Mouse (Mus musculus): ENCODE data around the gene Unc79. TPM values are rescaled to one million over a fixed set of nuclear protein-coding genes. Genes with fewer than 3 reads are reported as not detected.

Gene Unc79
- total RNA-seq, 2 experiments from 2014 or later: 0.09 TPM; not detected in 1

DNA sequence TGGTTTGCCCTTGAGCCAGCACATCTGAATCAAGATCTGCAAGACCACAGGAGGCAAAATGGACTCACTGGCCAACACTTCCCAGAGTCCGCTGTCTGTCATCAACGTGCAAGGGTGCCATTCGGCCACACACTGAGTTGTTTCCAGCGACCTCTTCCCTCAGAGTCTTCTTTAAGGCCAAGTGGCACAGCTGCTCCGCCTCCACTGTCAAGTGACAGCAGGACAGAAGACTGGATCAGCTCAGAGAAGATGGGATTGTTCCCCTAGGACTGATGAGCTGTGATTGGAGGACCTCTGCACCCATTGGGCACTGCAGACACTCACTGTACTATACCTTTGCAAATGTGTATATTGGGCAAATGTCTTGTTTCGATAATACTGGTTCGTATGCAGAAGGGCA, 238.4 kb downstream of the Unc79 start:
- ATAC-seq (replicated peaks; ENCODE audit: low FRiP score, poor library complexity, severe bottlenecking): no peak

GRCm38 (mm10) chr12:103188223-103188622, 239.6 kb downstream of the Unc79 start:
- no peak for ATAC-seq (replicated peaks; ENCODE audit: low FRiP score, poor library complexity, severe bottlenecking)

GRCm38 (mm10) chr12:103189771-103190170, 241.1 kb downstream of the Unc79 start:
- ATAC-seq (replicated peaks; ENCODE audit: low FRiP score, poor library complexity, severe bottlenecking): no peak

- ATAC-seq (replicated peaks; ENCODE audit: low FRiP score, poor library complexity, severe bottlenecking): no peak
These were observed 244.3 kb downstream of the Unc79 start for GRCm38 (mm10) chr12:103192996-103193395.

DNA sequence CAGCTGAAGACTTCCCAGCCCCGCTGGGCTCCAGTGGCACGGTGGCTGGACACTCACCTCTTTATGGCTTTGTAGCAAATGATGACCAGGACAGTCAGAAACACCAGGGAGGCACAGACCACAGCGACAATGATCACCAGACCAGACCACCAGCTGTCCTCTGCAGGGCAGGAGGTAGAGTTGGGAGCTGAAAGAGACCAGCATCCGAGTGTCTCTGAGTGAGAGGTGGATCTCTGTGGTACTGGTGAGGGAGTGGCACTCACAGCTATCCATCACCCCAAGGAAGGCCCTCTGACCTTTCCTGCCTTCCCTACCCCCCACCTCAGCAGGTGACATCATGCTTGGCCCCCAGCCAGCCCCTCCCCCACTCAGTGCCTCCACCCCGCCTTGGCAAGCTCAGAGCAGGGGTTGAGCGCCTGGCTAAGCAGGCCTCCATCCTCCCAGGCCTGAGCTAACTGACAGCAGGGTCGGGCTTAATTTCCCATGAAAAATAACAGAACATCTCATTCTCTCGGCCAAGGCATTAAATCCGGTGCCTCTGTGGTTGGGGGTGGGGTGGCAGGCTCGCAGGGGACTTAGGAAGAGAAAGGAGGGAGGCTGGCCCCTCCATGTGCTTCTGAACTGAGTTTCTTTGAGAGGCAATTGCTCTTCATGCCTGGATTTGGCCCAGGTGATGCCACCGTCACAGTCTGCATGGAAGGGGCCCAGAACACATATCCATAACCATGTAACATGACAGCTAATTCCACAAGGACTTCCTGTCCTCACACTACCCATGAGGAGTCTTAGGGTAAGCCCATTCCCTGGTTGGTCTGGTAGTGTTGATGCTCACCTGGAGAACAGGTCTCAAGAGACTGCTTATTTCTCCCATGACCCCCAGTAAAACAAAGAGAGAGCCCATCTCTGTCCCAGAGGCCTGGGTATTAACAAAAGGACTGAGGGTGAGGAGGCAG, 254.2 kb downstream of the Unc79 start:
- ATAC-seq (replicated peaks; ENCODE audit: low FRiP score, poor library complexity, severe bottlenecking): no peak

- no peak for ATAC-seq (replicated peaks; ENCODE audit: low FRiP score, poor library complexity, severe bottlenecking)
These were observed 256.9 kb downstream of the Unc79 start for GRCm38 (mm10) chr12:103205561-103205960.

GRCm38 (mm10) chr12:103209581-103209980, 260.9 kb downstream of the Unc79 start:
- ATAC-seq (replicated peaks; ENCODE audit: low FRiP score, poor library complexity, severe bottlenecking): no peak

DNA sequence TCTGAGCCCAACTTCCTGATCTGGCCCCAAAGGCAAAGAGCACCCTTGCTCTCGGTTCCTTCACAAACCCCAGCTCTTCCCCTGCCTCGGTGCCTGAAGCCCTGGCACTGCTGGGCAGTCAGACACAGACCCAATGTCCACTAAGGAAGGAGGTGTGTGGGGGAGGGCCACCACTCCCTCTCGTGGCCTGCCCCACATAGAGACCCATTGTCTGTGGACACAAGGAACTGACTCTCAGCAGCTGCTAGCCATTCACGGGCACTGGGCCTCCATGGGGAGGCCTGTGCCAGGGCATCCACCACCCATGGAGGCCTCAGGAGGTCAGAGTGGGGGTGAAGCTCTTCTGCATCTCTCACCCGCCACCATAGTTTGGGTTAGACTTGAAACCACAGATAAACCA, 262.4 kb downstream of the Unc79 start:
- no peak for ATAC-seq (replicated peaks; ENCODE audit: low FRiP score, poor library complexity, severe bottlenecking)

DNA sequence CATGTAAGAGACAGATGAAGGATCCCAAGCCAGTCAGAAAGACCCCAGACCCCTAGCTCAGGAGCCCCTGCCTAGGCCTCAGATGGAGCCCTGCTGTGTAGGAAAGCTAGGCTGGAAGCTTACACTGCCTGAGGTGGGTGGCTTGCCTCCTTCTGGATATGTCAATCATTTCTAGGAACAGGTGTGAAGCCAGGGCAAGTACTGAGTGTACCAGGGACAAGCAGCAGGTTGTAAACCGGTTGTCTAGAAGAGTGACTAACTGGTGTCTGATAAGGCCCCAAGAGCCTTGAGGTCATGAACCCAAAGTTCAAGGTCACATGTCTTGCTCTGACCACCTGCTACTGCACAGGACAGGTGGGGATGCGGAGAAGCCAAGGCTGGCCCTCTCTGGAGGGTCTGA, 264.9 kb downstream of the Unc79 start:
- ATAC-seq (replicated peaks; ENCODE audit: low FRiP score, poor library complexity, severe bottlenecking): no peak

- no peak for ATAC-seq (replicated peaks; ENCODE audit: low FRiP score, poor library complexity, severe bottlenecking)
These were observed 265.6 kb downstream of the Unc79 start for GRCm38 (mm10) chr12:103214270-103214669.

DNA sequence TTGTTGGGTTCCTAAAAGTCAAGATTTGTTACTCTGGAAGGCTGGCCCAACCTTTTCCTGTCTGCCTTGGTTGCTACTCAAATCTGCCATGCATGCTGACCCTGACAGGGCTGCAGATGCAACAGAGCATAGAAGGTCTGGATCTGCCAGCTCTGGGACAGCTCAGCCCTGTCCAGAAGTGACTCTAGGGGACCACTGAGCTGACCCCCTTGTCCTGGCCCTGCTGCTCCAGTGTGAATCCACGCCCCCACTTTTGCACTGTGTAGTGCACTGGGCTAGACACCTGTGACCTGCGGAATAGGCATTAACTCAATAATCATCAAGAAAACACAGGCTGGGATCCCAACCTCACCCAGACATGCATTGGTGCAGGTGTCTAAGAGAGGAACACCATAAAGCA, 266.1 kb downstream of the Unc79 start:
- no peak for ATAC-seq (replicated peaks; ENCODE audit: low FRiP score, poor library complexity, severe bottlenecking)

DNA sequence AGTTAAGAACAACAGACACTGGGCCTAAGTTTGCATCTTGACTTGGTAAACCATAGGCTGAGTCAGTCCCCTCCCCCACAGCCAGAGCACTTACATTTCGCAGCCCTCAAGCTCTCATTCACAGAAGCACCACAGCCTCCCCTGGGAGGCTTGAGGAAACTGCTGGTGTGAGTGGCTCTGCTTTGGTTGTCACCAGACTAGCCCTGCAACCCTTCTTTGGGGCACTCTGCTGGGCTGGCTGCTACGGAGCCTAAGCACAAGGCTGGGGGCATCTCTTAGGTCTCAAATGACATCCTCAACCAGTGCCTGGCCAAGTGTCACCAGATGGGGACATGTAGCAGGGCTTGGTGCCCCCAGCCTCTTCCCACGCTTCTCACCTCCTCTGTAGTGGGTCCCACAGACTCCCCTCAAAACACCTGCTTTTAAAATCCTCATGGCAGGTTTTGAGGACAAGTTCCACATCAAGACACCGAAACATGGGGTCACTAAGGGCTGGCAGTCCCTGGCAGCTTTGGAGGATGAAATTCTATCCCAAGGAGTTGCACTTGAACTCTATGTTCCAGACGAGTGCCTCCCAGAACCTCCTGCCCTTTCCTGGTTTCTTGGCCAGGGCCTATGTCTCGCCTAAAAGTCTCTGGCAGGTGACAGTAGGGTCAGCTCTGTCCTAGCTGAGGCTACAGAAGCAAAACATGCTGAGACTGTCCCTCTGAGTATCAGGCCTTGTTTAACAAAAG, 267.4 kb downstream of the Unc79 start:
- ATAC-seq (replicated peaks; ENCODE audit: low FRiP score, poor library complexity, severe bottlenecking): no peak

DNA sequence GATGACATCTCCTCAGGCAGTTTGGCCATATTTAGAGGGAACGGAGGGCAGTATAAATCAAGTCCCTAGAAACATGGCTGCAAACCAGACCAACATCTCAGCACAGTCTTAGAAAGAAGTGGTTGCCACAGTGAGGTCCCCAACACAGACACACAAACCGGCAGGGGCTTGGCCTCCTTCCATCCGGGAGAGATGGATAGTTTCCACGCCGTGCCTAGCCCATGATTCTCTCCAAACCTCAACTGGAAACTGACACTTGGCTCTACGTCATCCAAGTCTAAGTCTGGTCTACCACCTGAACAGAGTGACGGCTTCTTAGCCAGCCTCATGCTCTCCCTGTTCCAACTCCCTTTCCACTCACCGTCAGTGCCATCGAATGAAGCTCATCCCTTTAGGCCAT, 275.0 kb downstream of the Unc79 start:
- no peak for ATAC-seq (replicated peaks; ENCODE audit: low FRiP score, poor library complexity, severe bottlenecking)

GRCm38 (mm10) chr12:103226121-103226520, 277.5 kb downstream of the Unc79 start:
- no peak for ATAC-seq (replicated peaks; ENCODE audit: low FRiP score, poor library complexity, severe bottlenecking)

GRCm38 (mm10) chr12:103229058-103229457, 280.4 kb downstream of the Unc79 start:
- ATAC-seq (replicated peaks; ENCODE audit: low FRiP score, poor library complexity, severe bottlenecking): no peak

Other genes starting within 250 kb of the Unc79 start
- gene Itpk1, start 243.9 kb upstream of the Unc79 start, total RNA-seq (2015; ENCODE audit: low replicate concordance): 1.2 and 3.3 TPM in 2 replicates
- 5.3 TPM in 2 replicates for gene Itpk1, start 243.9 kb upstream of the Unc79 start, total RNA-seq (2017; ENCODE audit: low replicate concordance)
- 0.84 and 2.1 TPM in 2 replicates for gene Moap1, start 205.2 kb upstream of the Unc79 start, total RNA-seq (2015; ENCODE audit: low replicate concordance)
- gene Moap1, start 205.2 kb upstream of the Unc79 start, total RNA-seq (2017; ENCODE audit: low replicate concordance): 2.0 and 2.2 TPM in 2 replicates
- gene Tmem251, start 205.1 kb upstream of the Unc79 start, total RNA-seq (2015; ENCODE audit: low replicate concordance): 4.4 and 4.6 TPM in 2 replicates
- 5.5 and 10.3 TPM in 2 replicates for gene Tmem251, start 205.1 kb upstream of the Unc79 start, total RNA-seq (2017; ENCODE audit: low replicate concordance)
- not detected in 2 replicates for gene Gm28051, start 191.1 kb upstream of the Unc79 start, total RNA-seq (2015; ENCODE audit: low replicate concordance)
- gene Gm28051, start 191.1 kb upstream of the Unc79 start, total RNA-seq (2017; ENCODE audit: low replicate concordance): not detected in 2 replicates
- 5.0 and 9.6 TPM in 2 replicates for gene Gon7, start 191.1 kb upstream of the Unc79 start, total RNA-seq (2015; ENCODE audit: low replicate concordance)
- gene Gon7, start 191.1 kb upstream of the Unc79 start, total RNA-seq (2017; ENCODE audit: low replicate concordance): 2.5 and 13.1 TPM in 2 replicates
- gene Ubr7, start 190.9 kb upstream of the Unc79 start, total RNA-seq (2015; ENCODE audit: low replicate concordance): 5.6 and 12.5 TPM in 2 replicates
- 15.2 and 18.3 TPM in 2 replicates for gene Ubr7, start 190.9 kb upstream of the Unc79 start, total RNA-seq (2017; ENCODE audit: low replicate concordance)
- gene Gm20604, start 190.2 kb upstream of the Unc79 start, total RNA-seq (2015; ENCODE audit: low replicate concordance): 5.2 and 6.1 TPM in 2 replicates
- gene Gm20604, start 190.2 kb upstream of the Unc79 start, total RNA-seq (2017; ENCODE audit: low replicate concordance): 1.2 and 3.2 TPM in 2 replicates
- 11.5 and 24.0 TPM in 2 replicates for gene Btbd7, start 70.4 kb upstream of the Unc79 start, total RNA-seq (2015; ENCODE audit: low replicate concordance)
- gene Btbd7, start 70.4 kb upstream of the Unc79 start, total RNA-seq (2017; ENCODE audit: low replicate concordance): 25.4 and 28.7 TPM in 2 replicates
- gene Cox8c, start 49.5 kb upstream of the Unc79 start, total RNA-seq (2015; ENCODE audit: low replicate concordance): not detected in 2 replicates
- not detected in 2 replicates for gene Cox8c, start 49.5 kb upstream of the Unc79 start, total RNA-seq (2017; ENCODE audit: low replicate concordance)